Mouse (Mus musculus): ENCODE results near the gene Zbtb7b. TPM values are rescaled to one million over a fixed set of nuclear protein-coding genes. Genes with fewer than 3 reads are reported as not detected.

Gene Zbtb7b
- total RNA-seq, 1 experiment from 2014 or later, result 9.9 TPM

DNA sequence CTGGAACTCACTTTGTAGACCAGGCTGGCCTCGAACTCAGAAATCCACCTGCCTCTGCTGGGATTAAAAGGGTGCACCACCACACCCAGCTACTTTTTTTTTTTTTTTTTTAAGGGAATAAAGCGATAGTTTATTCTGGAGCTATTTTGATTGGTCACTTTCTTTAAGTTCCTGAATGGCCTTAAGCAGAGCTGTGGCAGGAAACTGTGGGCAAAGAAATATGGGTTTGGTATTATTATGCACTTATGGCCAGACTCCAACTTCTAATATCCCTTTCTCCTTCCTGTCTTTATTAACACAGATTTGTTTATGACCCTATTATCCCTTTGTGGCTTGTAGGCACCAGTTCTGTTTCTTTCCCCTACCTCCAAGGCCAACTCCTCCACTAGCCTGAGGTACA lies 25.8 kb upstream of the Zbtb7b start:
- ATAC-seq (replicated peaks in 1 of 2; ENCODE audit: insufficient read depth in 1 of 2, low FRiP score in 2 of 2, low TSS enrichment in 1 of 2, low read depth in 1 of 2, poor library complexity in 2 of 2, severe bottlenecking in 2 of 2), result no peak

DNA sequence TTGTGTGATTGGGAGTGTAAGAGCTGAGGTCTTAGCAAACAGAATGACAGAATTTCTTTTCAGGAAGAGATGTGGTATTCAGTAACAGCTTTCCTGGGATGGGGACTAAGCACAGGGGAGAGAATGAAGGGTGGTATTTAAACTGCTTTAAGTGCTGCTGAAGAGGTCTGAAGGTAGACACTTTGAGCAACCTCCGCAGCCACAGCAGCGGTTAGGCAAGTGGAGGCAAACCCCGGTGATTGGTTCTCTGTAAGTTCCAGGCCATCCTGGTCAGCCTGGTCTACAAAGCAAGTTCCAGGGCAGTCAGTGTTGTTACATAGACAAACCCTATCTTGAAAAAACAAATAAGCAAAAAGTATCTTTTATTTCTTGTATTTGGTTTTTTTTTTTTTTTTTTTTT lies 25.4 kb upstream of the Zbtb7b start:
- no peak for ATAC-seq (replicated peaks in 1 of 2; ENCODE audit: insufficient read depth in 1 of 2, low FRiP score in 2 of 2, low TSS enrichment in 1 of 2, low read depth in 1 of 2, poor library complexity in 2 of 2, severe bottlenecking in 2 of 2)

DNA sequence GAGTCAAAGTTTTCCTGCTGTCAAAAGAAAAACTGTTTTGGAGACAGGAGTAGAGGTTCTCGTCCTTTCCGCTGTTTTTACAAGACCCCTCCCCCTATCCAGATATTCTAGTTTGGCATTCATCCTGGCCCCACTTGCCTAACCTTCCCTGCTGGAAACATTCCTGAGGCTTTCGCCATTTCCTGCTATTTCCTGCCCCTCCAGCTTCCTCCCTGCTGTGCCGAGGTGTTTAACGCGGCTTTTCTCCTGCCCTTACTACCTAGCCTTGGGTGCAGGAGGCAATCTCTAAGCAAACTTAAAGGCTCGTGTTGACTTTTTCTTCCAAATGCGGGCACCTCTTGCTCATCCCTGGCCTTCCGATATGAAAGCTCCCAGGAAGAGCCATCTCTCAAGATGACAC lies 25.0 kb upstream of the Zbtb7b start:
- no peak for ATAC-seq (replicated peaks in 1 of 2; ENCODE audit: insufficient read depth in 1 of 2, low FRiP score in 2 of 2, low TSS enrichment in 1 of 2, low read depth in 1 of 2, poor library complexity in 2 of 2, severe bottlenecking in 2 of 2)

DNA sequence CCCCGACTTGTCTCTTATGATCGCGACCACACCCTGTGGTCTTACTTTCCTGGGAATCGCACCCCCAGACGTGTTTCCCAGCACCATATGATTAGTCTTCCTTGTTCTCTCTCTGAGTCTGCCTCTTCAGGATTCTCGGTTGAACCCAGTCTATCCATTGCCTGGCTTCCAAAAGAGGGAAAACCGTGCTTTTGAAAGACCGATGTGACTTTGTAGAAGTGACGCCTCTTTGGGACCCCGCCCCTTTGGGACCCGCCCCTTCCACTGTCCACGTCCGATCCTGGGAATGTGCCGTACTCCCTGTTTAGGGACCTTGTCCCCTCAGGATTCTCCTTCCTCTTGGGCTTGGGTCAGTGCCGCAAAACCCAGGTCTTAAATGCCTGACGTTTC lies 24.3 kb upstream of the Zbtb7b start:
- ATAC-seq (replicated peaks in 1 of 2; ENCODE audit: insufficient read depth in 1 of 2, low FRiP score in 2 of 2, low TSS enrichment in 1 of 2, low read depth in 1 of 2, poor library complexity in 2 of 2, severe bottlenecking in 2 of 2), result no peak

DNA sequence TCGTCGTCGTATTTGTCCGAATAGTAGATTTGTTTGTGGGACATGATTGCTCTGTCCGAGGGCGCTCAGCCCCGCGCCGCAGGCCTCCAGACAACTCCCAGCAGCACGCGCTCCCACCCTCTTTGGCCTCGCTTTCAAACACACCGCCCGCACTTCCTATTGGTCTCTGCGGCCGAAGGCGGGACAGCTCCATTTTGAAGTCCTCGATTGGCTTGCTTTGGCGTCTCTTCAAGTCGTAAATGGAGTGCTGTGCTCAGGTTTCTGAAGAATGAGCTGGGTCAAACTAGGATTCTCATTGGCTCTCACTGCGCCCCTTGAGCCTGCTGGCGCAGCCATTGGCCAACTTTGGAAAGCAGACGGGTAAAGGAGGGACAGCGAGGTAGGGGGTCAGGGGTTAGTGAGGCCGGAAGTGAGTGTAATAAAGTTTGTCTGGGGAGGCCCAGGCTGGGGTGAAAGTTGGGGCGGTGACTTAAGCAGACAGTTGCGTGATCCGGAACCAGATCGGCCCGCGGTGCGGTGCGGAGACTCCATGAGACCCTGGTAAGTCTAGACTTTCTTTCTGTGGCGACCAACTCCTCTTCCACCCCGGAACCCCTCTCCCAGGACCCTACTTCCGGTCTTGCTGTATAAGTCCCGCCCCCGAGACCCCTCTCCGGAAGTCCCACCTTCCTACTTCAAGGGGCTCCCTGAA lies 23.7 kb upstream of the Zbtb7b start, which contains the start of the genes Cks1b and Shc1:
Gene Cks1b (minus strand): TSS at position 214 of the 691 bp plus-strand sequence.
Gene Shc1 (plus strand): TSS at position 274 of the 691 bp plus-strand sequence.
- ATAC-seq (replicated peaks in 1 of 2; ENCODE audit: insufficient read depth in 1 of 2, low FRiP score in 2 of 2, low TSS enrichment in 1 of 2, low read depth in 1 of 2, poor library complexity in 2 of 2, severe bottlenecking in 2 of 2), result peak; percentile 90 to 95

DNA sequence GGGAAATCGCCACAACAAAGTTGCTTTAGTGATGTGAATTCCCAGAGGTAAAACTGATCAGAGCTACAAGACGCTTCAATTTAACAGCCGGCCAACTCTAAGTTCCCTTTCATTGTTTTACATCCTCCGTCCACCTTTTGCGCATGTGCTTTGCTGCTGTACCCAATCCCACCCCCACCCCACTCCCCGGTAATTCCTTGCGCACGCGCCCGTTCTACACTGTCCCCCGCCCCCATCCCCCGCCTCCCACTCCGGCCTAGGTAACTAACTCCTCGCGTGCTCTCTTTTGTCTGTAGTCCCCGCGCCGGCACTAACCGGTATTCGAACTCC lies 23.2 kb upstream of the Zbtb7b start:
- ATAC-seq (replicated peaks in 1 of 2; ENCODE audit: insufficient read depth in 1 of 2, low FRiP score in 2 of 2, low TSS enrichment in 1 of 2, low read depth in 1 of 2, poor library complexity in 2 of 2, severe bottlenecking in 2 of 2), result 0 out of 4 replicates have a peak, but pooled peaks have one; percentile 1 to 3

DNA sequence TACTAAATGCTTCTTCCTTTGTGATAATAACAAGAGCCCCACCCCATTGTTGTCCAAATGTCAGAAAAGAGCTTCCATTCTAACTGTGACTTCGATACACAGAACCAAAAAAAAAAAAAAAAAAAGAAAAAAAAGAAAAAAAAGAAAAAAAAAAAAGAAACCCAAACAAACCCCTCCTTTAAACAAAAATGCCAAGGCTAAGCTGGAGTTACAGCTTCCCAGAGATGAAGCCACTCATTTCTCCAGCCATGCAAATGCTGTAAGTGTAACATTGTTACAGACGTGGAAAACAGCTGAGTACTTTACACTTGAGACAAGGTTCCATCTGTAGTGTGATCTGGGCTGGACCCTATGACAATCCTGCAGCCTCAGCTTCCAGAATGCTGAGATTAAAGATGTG lies 22.6 kb upstream of the Zbtb7b start:
- no peak for ATAC-seq (replicated peaks in 1 of 2; ENCODE audit: insufficient read depth in 1 of 2, low FRiP score in 2 of 2, low TSS enrichment in 1 of 2, low read depth in 1 of 2, poor library complexity in 2 of 2, severe bottlenecking in 2 of 2)

DNA sequence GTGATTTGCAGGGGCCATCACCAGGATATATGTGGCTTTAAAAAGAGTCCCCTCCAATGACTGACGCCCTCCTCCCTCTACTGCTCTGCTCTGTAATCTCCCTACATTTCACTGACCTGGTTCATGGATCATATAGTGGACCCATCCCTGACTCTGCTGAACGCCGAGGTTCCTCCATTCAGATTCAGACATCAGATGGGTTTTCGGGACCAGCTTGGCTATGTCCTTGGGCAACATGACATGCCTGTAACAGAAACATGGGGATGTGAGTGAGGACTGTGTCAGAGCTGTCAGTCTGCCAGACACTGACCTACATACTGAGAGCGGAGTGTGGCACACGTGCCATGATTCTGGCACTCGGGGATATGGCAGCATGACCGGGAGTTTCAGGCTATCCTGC lies 21.6 kb upstream of the Zbtb7b start:
- ATAC-seq (replicated peaks in 1 of 2; ENCODE audit: insufficient read depth in 1 of 2, low FRiP score in 2 of 2, low TSS enrichment in 1 of 2, low read depth in 1 of 2, poor library complexity in 2 of 2, severe bottlenecking in 2 of 2), result no peak

DNA sequence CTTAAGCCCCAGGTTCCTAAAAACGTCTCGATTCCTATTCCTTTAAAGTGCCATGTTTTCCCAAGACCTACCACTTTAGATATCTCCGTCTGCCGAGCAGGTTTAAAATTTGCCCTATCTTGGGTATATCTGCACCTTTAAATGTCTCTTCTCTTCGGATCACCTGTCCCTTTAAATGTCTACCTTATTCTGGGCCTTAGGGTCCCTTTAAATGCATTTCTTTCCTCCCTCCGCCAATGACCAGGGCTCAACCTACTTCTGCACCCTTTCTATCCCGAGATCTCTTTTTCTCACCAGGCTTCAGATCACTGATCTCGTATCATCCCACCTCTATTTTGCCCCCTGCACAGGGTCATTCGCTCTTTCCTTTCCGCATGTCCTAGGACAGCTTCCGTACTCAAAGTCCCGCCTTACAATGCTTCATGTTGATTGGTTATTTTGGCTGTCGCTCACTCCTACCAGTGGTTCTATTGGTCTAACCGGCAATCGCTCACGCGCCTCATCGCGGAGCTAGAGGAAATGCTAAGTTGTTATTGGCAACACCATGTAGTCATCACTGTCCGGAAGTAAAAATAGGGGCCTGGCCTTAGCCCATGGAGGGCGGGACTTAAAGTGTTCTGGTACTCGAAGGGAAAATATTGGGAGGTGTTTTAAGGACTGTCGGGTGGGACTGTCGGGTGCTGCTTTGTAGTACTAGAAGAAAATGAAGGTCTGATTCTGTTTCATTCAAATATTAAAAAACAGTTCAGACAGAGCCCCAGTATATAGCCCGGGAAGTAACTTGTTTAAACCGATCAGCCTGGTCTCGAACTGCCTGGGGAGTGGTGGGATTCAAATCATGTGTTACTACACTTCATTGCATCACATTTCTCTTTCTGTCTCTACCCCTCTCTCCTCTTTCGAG lies 17.2 kb upstream of the Zbtb7b start, which contains the start of gene Flad1:
Gene Flad1 (minus strand): TSS at position 381 of the 904 bp plus-strand sequence.
- peak; percentile 99 to 100 for ATAC-seq (replicated peaks in 1 of 2; ENCODE audit: insufficient read depth in 1 of 2, low FRiP score in 2 of 2, low TSS enrichment in 1 of 2, low read depth in 1 of 2, poor library complexity in 2 of 2, severe bottlenecking in 2 of 2)

DNA sequence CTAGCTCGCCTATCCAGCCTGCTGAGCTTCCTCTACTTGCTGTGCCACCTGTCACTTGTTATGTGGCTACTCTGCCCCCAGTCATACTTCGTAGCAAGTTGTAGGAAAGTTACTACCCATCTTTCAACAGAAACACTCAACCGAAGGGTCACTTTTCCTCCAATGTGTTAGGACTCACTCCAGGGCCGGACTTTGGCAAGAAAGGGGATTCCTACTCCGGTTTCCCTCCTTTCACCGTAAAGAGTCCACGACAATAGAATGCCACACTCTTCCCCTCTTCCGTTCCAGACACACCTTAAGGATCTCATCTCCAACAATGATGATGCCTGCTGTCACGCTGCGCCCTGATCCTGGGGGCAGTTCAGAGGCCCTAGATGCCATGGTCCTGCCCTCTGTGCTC lies 16.3 kb upstream of the Zbtb7b start:
- no peak for ATAC-seq (replicated peaks in 1 of 2; ENCODE audit: insufficient read depth in 1 of 2, low FRiP score in 2 of 2, low TSS enrichment in 1 of 2, low read depth in 1 of 2, poor library complexity in 2 of 2, severe bottlenecking in 2 of 2)

DNA sequence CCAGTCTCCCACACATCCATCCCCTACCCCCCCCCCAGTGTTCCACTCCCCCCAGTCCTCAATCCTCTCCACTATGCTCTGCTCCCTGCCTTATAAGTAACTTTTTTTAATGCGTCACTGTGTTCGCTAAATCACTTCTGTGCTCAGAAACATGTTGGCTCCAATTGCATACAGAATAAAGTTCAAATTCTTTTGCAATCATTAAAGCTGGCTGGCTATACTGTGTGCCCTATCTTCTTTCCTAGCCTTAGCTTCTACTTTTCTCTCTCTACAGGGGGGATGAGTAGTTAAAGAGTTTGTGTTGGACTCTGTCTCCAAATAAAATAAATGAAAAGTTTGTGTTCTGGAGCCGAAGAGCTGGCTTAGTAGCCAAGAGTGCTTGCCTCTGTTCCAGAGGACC lies 15.1 kb upstream of the Zbtb7b start:
- no peak for ATAC-seq (replicated peaks in 1 of 2; ENCODE audit: insufficient read depth in 1 of 2, low FRiP score in 2 of 2, low TSS enrichment in 1 of 2, low read depth in 1 of 2, poor library complexity in 2 of 2, severe bottlenecking in 2 of 2)

DNA sequence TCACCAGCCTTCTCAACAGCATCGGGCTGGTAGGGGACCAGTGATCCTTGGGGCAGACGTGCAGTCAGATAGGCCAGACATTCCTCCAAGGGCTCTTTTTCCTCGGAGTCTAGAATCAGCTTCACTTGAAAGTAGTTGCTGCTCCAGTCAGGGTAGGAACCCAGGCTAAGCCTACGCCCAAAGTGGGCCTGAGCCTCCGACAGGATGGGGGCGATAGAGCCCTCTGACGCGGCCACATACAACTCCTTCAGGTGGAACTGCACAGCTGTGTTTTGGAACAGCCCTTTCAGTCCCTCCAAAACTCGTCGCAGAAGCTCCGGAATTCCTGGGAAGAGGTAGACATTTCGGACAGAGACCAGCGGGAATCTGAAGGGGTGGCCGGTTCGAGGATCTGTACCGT lies 13.9 kb upstream of the Zbtb7b start:
- no peak for ATAC-seq (replicated peaks in 1 of 2; ENCODE audit: insufficient read depth in 1 of 2, low FRiP score in 2 of 2, low TSS enrichment in 1 of 2, low read depth in 1 of 2, poor library complexity in 2 of 2, severe bottlenecking in 2 of 2)

DNA sequence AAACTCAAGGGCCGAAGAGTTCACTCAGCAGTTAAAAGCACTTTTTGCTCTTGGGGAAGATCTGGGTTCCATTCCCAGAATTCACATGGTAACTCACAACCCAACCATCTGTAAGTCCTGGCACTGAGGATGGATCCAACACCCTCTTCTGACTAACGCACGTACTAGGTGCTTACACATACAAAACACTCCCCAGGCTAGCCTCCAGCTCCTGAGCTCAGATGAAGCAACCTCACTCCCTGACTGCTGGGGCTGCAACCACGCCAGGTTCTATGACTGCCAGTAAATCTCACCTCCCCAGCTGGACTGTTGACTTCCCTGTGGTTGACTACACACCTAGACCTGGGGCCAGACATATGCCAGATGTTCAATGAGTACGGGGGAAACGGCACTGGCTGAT lies 12.3 kb upstream of the Zbtb7b start:
- no peak for ATAC-seq (replicated peaks in 1 of 2; ENCODE audit: insufficient read depth in 1 of 2, low FRiP score in 2 of 2, low TSS enrichment in 1 of 2, low read depth in 1 of 2, poor library complexity in 2 of 2, severe bottlenecking in 2 of 2)

DNA sequence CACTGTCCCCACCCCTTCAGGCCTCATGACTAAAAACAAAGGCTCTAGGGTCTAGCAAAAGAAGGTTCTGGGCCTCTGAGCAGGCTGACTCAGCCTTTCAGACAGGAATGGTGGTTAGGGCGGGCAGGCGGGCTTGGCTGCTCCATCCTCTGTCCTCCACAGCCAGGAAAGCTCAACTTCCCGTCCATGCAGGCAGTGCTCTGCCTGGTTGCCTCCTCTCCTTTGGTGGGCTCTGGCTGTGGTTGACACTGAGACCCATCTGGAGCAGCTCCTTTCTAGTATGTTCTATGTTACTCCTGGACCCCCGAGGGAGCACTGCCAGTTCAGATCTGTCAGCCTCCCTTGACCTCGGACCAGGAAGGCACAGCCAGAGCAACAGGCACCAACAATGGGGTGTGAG lies 8.1 kb upstream of the Zbtb7b start, which contains the start of gene Lenep:
Gene Lenep (minus strand): TSS at position 101 of the 400 bp plus-strand sequence.
- no peak for ATAC-seq (replicated peaks in 1 of 2; ENCODE audit: insufficient read depth in 1 of 2, low FRiP score in 2 of 2, low TSS enrichment in 1 of 2, low read depth in 1 of 2, poor library complexity in 2 of 2, severe bottlenecking in 2 of 2)

DNA sequence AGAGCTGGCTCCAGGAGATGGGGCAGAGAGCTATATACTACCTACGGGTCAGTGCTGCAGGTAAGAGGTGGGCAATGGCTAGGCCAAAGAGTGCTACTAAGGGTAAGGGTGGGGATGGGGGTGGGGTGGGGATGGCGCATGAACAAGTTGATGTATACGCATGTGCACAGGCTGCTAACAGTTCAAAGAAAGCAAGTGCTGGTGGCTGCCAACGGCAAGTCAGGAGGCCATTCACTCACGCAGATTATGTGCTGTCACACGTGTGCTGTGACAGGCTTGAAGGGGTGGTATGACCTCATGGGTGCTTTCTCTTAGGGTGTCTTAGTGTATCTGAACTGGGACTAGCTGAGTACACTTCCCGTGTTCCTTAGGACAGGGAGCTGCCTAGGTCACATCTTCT lies 6.8 kb upstream of the Zbtb7b start:
- no peak for ATAC-seq (replicated peaks in 1 of 2; ENCODE audit: insufficient read depth in 1 of 2, low FRiP score in 2 of 2, low TSS enrichment in 1 of 2, low read depth in 1 of 2, poor library complexity in 2 of 2, severe bottlenecking in 2 of 2)

DNA sequence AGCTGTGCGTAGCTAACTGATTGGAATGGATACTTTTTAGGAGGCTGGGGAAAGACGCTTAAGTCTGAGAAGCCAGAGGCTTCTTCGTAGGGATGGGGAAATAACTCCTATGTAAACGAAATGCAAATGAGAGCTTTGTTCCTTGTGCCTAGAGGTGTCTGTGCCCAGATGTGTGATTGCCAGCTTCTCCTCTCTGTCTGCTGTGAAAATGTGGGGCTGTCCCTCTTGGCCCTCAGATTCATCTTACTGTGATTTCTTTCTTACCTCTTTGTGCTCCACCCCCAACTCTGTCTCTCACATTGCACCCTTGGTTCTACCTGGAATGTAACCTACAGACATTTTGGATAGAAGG lies 2.1 kb upstream of the Zbtb7b start:
- no peak for ATAC-seq (replicated peaks in 1 of 2; ENCODE audit: insufficient read depth in 1 of 2, low FRiP score in 2 of 2, low TSS enrichment in 1 of 2, low read depth in 1 of 2, poor library complexity in 2 of 2, severe bottlenecking in 2 of 2)

DNA sequence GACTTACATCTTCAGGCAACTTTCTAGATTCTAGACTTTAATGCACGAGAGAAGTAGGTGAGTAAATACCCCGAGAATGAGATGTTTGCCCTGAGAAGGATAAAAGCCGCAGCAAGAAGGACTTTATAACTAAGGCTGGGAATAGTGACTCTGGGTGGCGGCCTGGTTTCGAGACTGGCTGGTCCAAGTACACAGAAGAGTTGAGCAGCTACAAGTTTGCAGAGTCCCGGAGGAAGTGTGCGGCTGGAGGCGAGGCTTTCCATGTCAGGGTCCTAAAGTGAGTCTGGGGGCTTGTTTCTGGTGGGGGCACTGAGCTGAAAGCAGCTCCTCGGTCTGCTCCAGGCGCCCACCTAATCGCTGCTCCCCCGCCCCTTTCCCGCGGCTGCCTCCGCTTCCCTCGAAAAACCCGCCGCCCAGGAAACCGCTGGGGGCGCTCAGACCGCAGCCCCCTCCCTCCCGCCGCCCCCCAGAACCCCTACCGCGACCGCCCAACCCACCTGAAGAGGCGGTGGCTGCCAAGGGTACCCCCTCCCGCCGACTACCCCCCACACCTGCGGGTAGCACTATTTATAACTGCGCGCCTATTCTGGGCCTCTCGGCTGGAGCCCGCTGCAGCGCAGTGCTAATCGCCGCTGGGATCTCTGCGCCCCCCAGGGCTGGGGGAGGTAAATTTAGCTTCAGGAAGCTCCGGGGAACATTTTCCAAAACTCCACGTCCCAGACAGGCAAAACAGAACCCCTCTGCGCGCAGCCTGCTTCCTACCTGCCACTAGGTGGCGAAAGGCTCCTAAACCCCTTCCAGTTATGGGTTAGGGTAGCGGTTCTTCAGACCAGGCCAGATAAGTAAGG lies 1.5 kb upstream of the Zbtb7b start:
- 0 out of 4 replicates have a peak, but pooled peaks of 1 of the 2 experiments have one; percentile 39 for ATAC-seq (replicated peaks in 1 of 2; ENCODE audit: insufficient read depth in 1 of 2, low FRiP score in 2 of 2, low TSS enrichment in 1 of 2, low read depth in 1 of 2, poor library complexity in 2 of 2, severe bottlenecking in 2 of 2)

DNA sequence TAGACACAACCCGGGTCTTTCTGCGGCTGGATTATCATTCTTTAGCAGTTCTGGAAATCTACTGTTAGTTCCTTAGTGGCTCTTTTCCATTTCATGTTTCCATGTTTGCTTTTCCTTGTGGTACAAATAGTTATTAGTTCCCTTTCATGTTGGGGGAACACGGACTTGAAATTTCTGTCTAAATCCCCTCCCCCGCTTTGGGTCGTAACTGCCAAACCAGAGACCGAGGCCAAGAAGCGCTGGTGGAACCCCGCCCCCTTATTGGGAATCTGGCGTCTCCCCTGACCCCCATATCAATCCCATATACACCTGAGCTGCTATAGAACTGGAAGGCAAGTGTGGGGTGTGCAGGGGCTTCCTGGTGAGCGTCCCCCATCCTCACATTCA lies 836 bp upstream of the Zbtb7b start:
- no peak for ATAC-seq (replicated peaks in 1 of 2; ENCODE audit: insufficient read depth in 1 of 2, low FRiP score in 2 of 2, low TSS enrichment in 1 of 2, low read depth in 1 of 2, poor library complexity in 2 of 2, severe bottlenecking in 2 of 2)
